Mouse (Mus musculus): ENCODE measurements around the gene Serpinb1c. TPM values are rescaled to one million over a fixed set of nuclear protein-coding genes. Genes with fewer than 3 reads are reported as not detected.
A peak's percentile ranks its signal among the peaks of the same experiment; 100 is the strongest.

The Serpinb1c gene
- polyA plus RNA-seq, 1 experiment = not detected

- Histone ChIP-seq H3K4me3 (ENCODE audit: low read depth, low read length) (peak overlapping the region; percentile 70), H3K36me3 (ENCODE audit: control insufficient read depth, insufficient read depth, low read length) (peaks cover 32% of the 10 kb centered on the region), H3K27ac (ENCODE audit: insufficient read depth, low read depth, low read length) (peak overlapping the region; percentile 97), H3K27me3 (ENCODE audit: control insufficient read depth, insufficient read depth, low read length) (no peaks in the 10 kb centered on the region), H3K4me1 (ENCODE audit: control insufficient read depth, insufficient read depth, insufficient read length, low read length) (peaks cover 20% of the 10 kb centered on the region; the same call in 1 of the 2 replicates)
- TF ChIP-seq CTCF (IDR thresholded peaks at IDR 0.05; ENCODE audit: extremely low read depth, insufficient read length, insufficient replicate concordance, low read depth, low read length) = no peak
- TF ChIP-seq POLR2A (IDR thresholded peaks at IDR 0.05; ENCODE audit: low read depth, low read length) = no peak
Measured at GRCm38 (mm10) chr13:32849531-32850123, 48.4 kb downstream of the Serpinb1c start.

- Histone ChIP-seq H3K27me3 (ENCODE audit: control insufficient read depth, insufficient read depth, low read length) (no peaks in the 10 kb centered on the region), H3K27ac (ENCODE audit: insufficient read depth, low read depth, low read length) (peak overlapping the region; percentile 97), H3K36me3 (ENCODE audit: control insufficient read depth, insufficient read depth, low read length) (peaks cover 35% of the 10 kb centered on the region), H3K4me3 (ENCODE audit: low read depth, low read length) (no peak overlapping the region), H3K4me1 (ENCODE audit: control insufficient read depth, insufficient read depth, insufficient read length, low read length) (peaks cover 20% of the 10 kb centered on the region; the same call in 1 of the 2 replicates)
- no peak for TF ChIP-seq CTCF (IDR thresholded peaks at IDR 0.05; ENCODE audit: extremely low read depth, insufficient read length, insufficient replicate concordance, low read depth, low read length)
- TF ChIP-seq POLR2A (IDR thresholded peaks at IDR 0.05; ENCODE audit: low read depth, low read length) = no peak
- 5% methylated on average over 4 of the region's 4 CpGs for WGBS
Measured at GRCm38 (mm10) chr13:32849092-32849491, 48.9 kb downstream of the Serpinb1c start.

- no peak overlapping the region for H3K4me3 ChIP-seq (ENCODE audit: low read depth, low read length)
- peaks cover 56% of the 10 kb centered on the region for H3K36me3 ChIP-seq (ENCODE audit: control insufficient read depth, insufficient read depth, low read length)
- no peaks in the 10 kb centered on the region for H3K27me3 ChIP-seq (ENCODE audit: control insufficient read depth, insufficient read depth, low read length)
- H3K4me1 ChIP-seq (ENCODE audit: control insufficient read depth, insufficient read depth, insufficient read length, low read length) = peaks cover 13% of the 10 kb centered on the region; the same call in 1 of the 2 replicates
- H3K27ac ChIP-seq (ENCODE audit: insufficient read depth, low read depth, low read length) = no peak overlapping the region
- TF ChIP-seq POLR2A (IDR thresholded peaks at IDR 0.05; ENCODE audit: low read depth, low read length) = no peak
- no peak for TF ChIP-seq CTCF (IDR thresholded peaks at IDR 0.05; ENCODE audit: extremely low read depth, insufficient read length, insufficient replicate concordance, low read depth, low read length)
Measured at GRCm38 (mm10) chr13:32846221-32846620, 51.8 kb downstream of the Serpinb1c start.

GRCm38 (mm10) chr13:32841349-32841748, 56.7 kb downstream of the Serpinb1c start:
- no peak overlapping the region for H3K4me3 ChIP-seq (ENCODE audit: low read depth, low read length)
- TF ChIP-seq CTCF (IDR thresholded peaks at IDR 0.05; ENCODE audit: extremely low read depth, insufficient read length, insufficient replicate concordance, low read depth, low read length) = no peak
- no peak for TF ChIP-seq POLR2A (IDR thresholded peaks at IDR 0.05; ENCODE audit: low read depth, low read length)
- 95% methylated on average over 3 of the region's 3 CpGs for WGBS
- no peaks in the 10 kb centered on the region for H3K27me3 ChIP-seq (ENCODE audit: control insufficient read depth, insufficient read depth, low read length)
- H3K27ac ChIP-seq (ENCODE audit: insufficient read depth, low read depth, low read length) = no peak overlapping the region
- peaks cover 2% of the 10 kb centered on the region; the same call in 1 of the 2 replicates for H3K4me1 ChIP-seq (ENCODE audit: control insufficient read depth, insufficient read depth, insufficient read length, low read length)
- peaks cover 38% of the 10 kb centered on the region for H3K36me3 ChIP-seq (ENCODE audit: control insufficient read depth, insufficient read depth, low read length)

- Histone ChIP-seq H3K36me3 (ENCODE audit: control insufficient read depth, insufficient read depth, low read length) (peaks cover 22% of the 10 kb centered on the region), H3K4me1 (ENCODE audit: control insufficient read depth, insufficient read depth, insufficient read length, low read length) (no peaks in the 10 kb centered on the region), H3K27ac (ENCODE audit: insufficient read depth, low read depth, low read length) (no peak overlapping the region), H3K27me3 (ENCODE audit: control insufficient read depth, insufficient read depth, low read length) (no peaks in the 10 kb centered on the region), H3K4me3 (ENCODE audit: low read depth, low read length) (no peak overlapping the region)
- 16% methylated on average over 1 of the region's 1 CpGs for WGBS
- no peak for TF ChIP-seq CTCF (IDR thresholded peaks at IDR 0.05; ENCODE audit: extremely low read depth, insufficient read length, insufficient replicate concordance, low read depth, low read length)
- no peak for TF ChIP-seq POLR2A (IDR thresholded peaks at IDR 0.05; ENCODE audit: low read depth, low read length)
Measured at GRCm38 (mm10) chr13:32839314-32839713, 58.7 kb downstream of the Serpinb1c start.

- no peak for TF ChIP-seq POLR2A (IDR thresholded peaks at IDR 0.05; ENCODE audit: low read depth, low read length)
- TF ChIP-seq CTCF (IDR thresholded peaks at IDR 0.05; ENCODE audit: extremely low read depth, insufficient read length, insufficient replicate concordance, low read depth, low read length) = no peak
- Histone ChIP-seq H3K27me3 (ENCODE audit: control insufficient read depth, insufficient read depth, low read length) (no peaks in the 10 kb centered on the region), H3K4me3 (ENCODE audit: low read depth, low read length) (no peak overlapping the region), H3K36me3 (ENCODE audit: control insufficient read depth, insufficient read depth, low read length) (no peaks in the 10 kb centered on the region), H3K27ac (ENCODE audit: insufficient read depth, low read depth, low read length) (no peak overlapping the region), H3K4me1 (ENCODE audit: control insufficient read depth, insufficient read depth, insufficient read length, low read length) (peaks cover 20% of the 10 kb centered on the region; the same call in 1 of the 2 replicates)
- WGBS = 88% methylated on average over 5 of the region's 5 CpGs
Measured at GRCm38 (mm10) chr13:32834513-32834912, 63.5 kb downstream of the Serpinb1c start.

GRCm38 (mm10) chr13:32833237-32833636, 64.8 kb downstream of the Serpinb1c start:
- WGBS = 79% methylated on average over 6 of the region's 6 CpGs
- Histone ChIP-seq H3K36me3 (ENCODE audit: control insufficient read depth, insufficient read depth, low read length) (no peaks in the 10 kb centered on the region), H3K27me3 (ENCODE audit: control insufficient read depth, insufficient read depth, low read length) (no peaks in the 10 kb centered on the region), H3K4me1 (ENCODE audit: control insufficient read depth, insufficient read depth, insufficient read length, low read length) (peaks cover 23% of the 10 kb centered on the region; the same call in 1 of the 2 replicates), H3K27ac (ENCODE audit: insufficient read depth, low read depth, low read length) (no peak overlapping the region; the same call in 1 of the 2 replicates), H3K4me3 (ENCODE audit: low read depth, low read length) (no peak overlapping the region)
- TF ChIP-seq POLR2A (IDR thresholded peaks at IDR 0.05; ENCODE audit: low read depth, low read length) (no peak), CTCF (IDR thresholded peaks at IDR 0.05; ENCODE audit: extremely low read depth, insufficient read length, insufficient replicate concordance, low read depth, low read length) (no peak)

Measured in small intestine, adult 2 months (tissue).